Mouse (Mus musculus): ENCODE data around the gene Rassf4. TPM values are rescaled to one million over a fixed set of nuclear protein-coding genes. Genes with fewer than 3 reads are reported as not detected.

Gene Rassf4
- polyA plus RNA-seq, 1 experiment from 2014 or later = 10.1 TPM

- Histone ChIP-seq H3K9ac (no peak overlapping the region), H3K36me3 (no peaks in the 10 kb centered on the region), H3K27me3 (replicated peaks) (no peaks in the 10 kb centered on the region), H3K9me3 (no peaks in the 10 kb centered on the region), H3K4me3 (replicated peaks) (no peak overlapping the region), H3K4me1 (no peaks in the 10 kb centered on the region), H3K27ac (no peak overlapping the region), H3K4me2 (no peak overlapping the region)
- WGBS = 89% methylated on average over 4 of the region's 4 CpGs
- no peak for ATAC-seq (ENCODE audit: insufficient read depth, low FRiP score, low read depth)
Observed at GRCm38 (mm10) chr6:116697896-116698425, 24.2 kb upstream of the Rassf4 start.

- Histone ChIP-seq H3K9me3 (no peaks in the 10 kb centered on the region), H3K27me3 (replicated peaks) (no peaks in the 10 kb centered on the region), H3K27ac (no peak overlapping the region), H3K36me3 (no peaks in the 10 kb centered on the region), H3K4me3 (replicated peaks) (no peak overlapping the region), H3K4me1 (no peaks in the 10 kb centered on the region), H3K4me2 (no peak overlapping the region), H3K9ac (no peak overlapping the region)
- ATAC-seq (ENCODE audit: insufficient read depth, low FRiP score, low read depth) = no peak
- WGBS = 36% methylated on average over 2 of the region's 2 CpGs
Observed at GRCm38 (mm10) chr6:116697413-116697812, 23.7 kb upstream of the Rassf4 start.

- H3K27ac ChIP-seq = no peak overlapping the region
- no peak overlapping the region for H3K9ac ChIP-seq
- WGBS = 77% methylated on average over 3 of the region's 3 CpGs
- no peaks in the 10 kb centered on the region for H3K27me3 ChIP-seq (replicated peaks)
- no peak overlapping the region for H3K4me2 ChIP-seq
- no peak for ATAC-seq (ENCODE audit: insufficient read depth, low FRiP score, low read depth)
- H3K4me1 ChIP-seq = no peaks in the 10 kb centered on the region
- no peaks in the 10 kb centered on the region for H3K36me3 ChIP-seq
- H3K9me3 ChIP-seq = no peaks in the 10 kb centered on the region
- H3K4me3 ChIP-seq (replicated peaks) = no peak overlapping the region
Observed at GRCm38 (mm10) chr6:116694346-116694745, 20.6 kb upstream of the Rassf4 start.

- WGBS = 77% methylated on average over 4 of the region's 4 CpGs
- no peak overlapping the region for H3K4me2 ChIP-seq
- no peaks in the 10 kb centered on the region for H3K4me1 ChIP-seq
- no peak for ATAC-seq (ENCODE audit: insufficient read depth, low FRiP score, low read depth)
- H3K9me3 ChIP-seq = no peaks in the 10 kb centered on the region
- H3K4me3 ChIP-seq (replicated peaks) = no peak overlapping the region
- H3K9ac ChIP-seq = no peak overlapping the region
- H3K27me3 ChIP-seq (replicated peaks) = no peaks in the 10 kb centered on the region
- no peak overlapping the region for H3K27ac ChIP-seq
- H3K36me3 ChIP-seq = no peaks in the 10 kb centered on the region
Observed at GRCm38 (mm10) chr6:116693639-116694038, 19.9 kb upstream of the Rassf4 start.

- Histone ChIP-seq H3K9me3 (no peaks in the 10 kb centered on the region), H3K4me1 (no peaks in the 10 kb centered on the region), H3K9ac (no peak overlapping the region), H3K4me3 (replicated peaks) (no peak overlapping the region), H3K36me3 (no peaks in the 10 kb centered on the region), H3K4me2 (no peak overlapping the region), H3K27ac (no peak overlapping the region), H3K27me3 (replicated peaks) (no peaks in the 10 kb centered on the region)
- 26% methylated on average over 6 of the region's 6 CpGs for WGBS
- no peak for ATAC-seq (ENCODE audit: insufficient read depth, low FRiP score, low read depth)
Observed at GRCm38 (mm10) chr6:116682317-116682716, 8.6 kb upstream of the Rassf4 start.

GRCm38 (mm10) chr6:116679563-116680288, 6.0 kb upstream of the Rassf4 start:
- ATAC-seq (ENCODE audit: insufficient read depth, low FRiP score, low read depth) = no peak
- H3K9ac ChIP-seq = no peak overlapping the region

GRCm38 (mm10) chr6:116677321-116677720, 3.6 kb upstream of the Rassf4 start:
- Histone ChIP-seq H3K27me3 (replicated peaks) (no peaks in the 10 kb centered on the region), H3K9me3 (no peaks in the 10 kb centered on the region), H3K27ac (no peak overlapping the region), H3K36me3 (no peaks in the 10 kb centered on the region), H3K4me2 (no peak overlapping the region), H3K4me1 (peaks cover 19% of the 10 kb centered on the region), H3K9ac (no peak overlapping the region), H3K4me3 (replicated peaks) (no peak overlapping the region)
- ATAC-seq (ENCODE audit: insufficient read depth, low FRiP score, low read depth) = no peak
- WGBS = 65% methylated on average over 6 of the region's 6 CpGs

More at GRCm38 (mm10) chr6:116679563-116680288, 6.0 kb upstream of the Rassf4 start:
- no peak overlapping the region for H3K4me2 ChIP-seq
- WGBS = 66% methylated on average over 5 of the region's 5 CpGs
- H3K9me3 ChIP-seq = no peaks in the 10 kb centered on the region
- H3K36me3 ChIP-seq = no peaks in the 10 kb centered on the region
- H3K4me1 ChIP-seq = 0 out of 2 replicates have a peak, but pooled peaks cover 3% of the 10 kb centered on the region
- no peaks in the 10 kb centered on the region for H3K27me3 ChIP-seq (replicated peaks)
- no peak overlapping the region for H3K4me3 ChIP-seq (replicated peaks)
- no peak overlapping the region for H3K27ac ChIP-seq

- H3K27ac ChIP-seq = no peak overlapping the region
- ATAC-seq (ENCODE audit: insufficient read depth, low FRiP score, low read depth) = no peak
- 54% methylated on average over 10 of the region's 10 CpGs for WGBS
Observed at GRCm38 (mm10) chr6:116676355-116676913, 2.7 kb upstream of the Rassf4 start.

GRCm38 (mm10) chr6:116674283-116674886, 633 bp upstream of the Rassf4 start:
- Histone ChIP-seq H3K4me2 (peak overlapping the region; percentile 98), H3K27me3 (replicated peaks) (no peaks in the 10 kb centered on the region), H3K9me3 (no peaks in the 10 kb centered on the region), H3K4me1 (peaks cover 34% of the 10 kb centered on the region), H3K36me3 (no peaks in the 10 kb centered on the region), H3K4me3 (replicated peaks) (peak overlapping the region; percentile 52), H3K9ac (0 out of 2 replicates have a peak overlapping the region, but pooled peaks have one; percentile 16), H3K27ac (peak overlapping the region; percentile 80)
- 20% methylated on average over 16 of the region's 16 CpGs for WGBS
- ATAC-seq (ENCODE audit: insufficient read depth, low FRiP score, low read depth) = no peak

More at GRCm38 (mm10) chr6:116676355-116676913, 2.7 kb upstream of the Rassf4 start:
- H3K9ac ChIP-seq = no peak overlapping the region
- no peaks in the 10 kb centered on the region for H3K9me3 ChIP-seq
- H3K27me3 ChIP-seq (replicated peaks) = no peaks in the 10 kb centered on the region
- peaks cover 20% of the 10 kb centered on the region for H3K4me1 ChIP-seq
- no peaks in the 10 kb centered on the region for H3K36me3 ChIP-seq
- no peak overlapping the region for H3K4me2 ChIP-seq
- no peak overlapping the region for H3K4me3 ChIP-seq (replicated peaks)

- ATAC-seq (ENCODE audit: insufficient read depth, low FRiP score, low read depth) = no peak
- H3K27me3 ChIP-seq (replicated peaks) = no peaks in the 10 kb centered on the region
Observed at GRCm38 (mm10) chr6:116672349-116672748, 1.4 kb downstream of the Rassf4 start.

GRCm38 (mm10) chr6:116671768-116672167, 2.0 kb downstream of the Rassf4 start:
- H3K27me3 ChIP-seq (replicated peaks) = no peaks in the 10 kb centered on the region
- no peak for ATAC-seq (ENCODE audit: insufficient read depth, low FRiP score, low read depth)
- WGBS = 79% methylated on average over 4 of the region's 4 CpGs

More at GRCm38 (mm10) chr6:116672349-116672748, 1.4 kb downstream of the Rassf4 start:
- no peaks in the 10 kb centered on the region for H3K9me3 ChIP-seq
- H3K4me1 ChIP-seq = peaks cover 34% of the 10 kb centered on the region
- 70% methylated on average over 5 of the region's 5 CpGs for WGBS
- no peak overlapping the region for H3K4me3 ChIP-seq (replicated peaks)
- no peak overlapping the region for H3K27ac ChIP-seq
- H3K9ac ChIP-seq = no peak overlapping the region
- no peaks in the 10 kb centered on the region for H3K36me3 ChIP-seq
- H3K4me2 ChIP-seq = peak overlapping the region; percentile 27; the same call in 1 of the 2 replicates

GRCm38 (mm10) chr6:116671031-116671430, 2.7 kb downstream of the Rassf4 start:
- Histone ChIP-seq H3K27ac (no peak overlapping the region), H3K4me3 (replicated peaks) (no peak overlapping the region), H3K27me3 (replicated peaks) (no peaks in the 10 kb centered on the region), H3K9ac (no peak overlapping the region), H3K9me3 (no peaks in the 10 kb centered on the region), H3K4me1 (peaks cover 32% of the 10 kb centered on the region), H3K4me2 (0 out of 2 replicates have a peak overlapping the region, but pooled peaks have one; percentile 4), H3K36me3 (no peaks in the 10 kb centered on the region)
- peak; percentile 15; the same call in 1 of the 2 replicates for ATAC-seq (ENCODE audit: insufficient read depth, low FRiP score, low read depth)
- WGBS = 15% methylated on average over 5 of the region's 5 CpGs

More at GRCm38 (mm10) chr6:116671768-116672167, 2.0 kb downstream of the Rassf4 start:
- Histone ChIP-seq H3K4me1 (peaks cover 33% of the 10 kb centered on the region), H3K4me3 (replicated peaks) (no peak overlapping the region), H3K9ac (no peak overlapping the region), H3K36me3 (no peaks in the 10 kb centered on the region), H3K4me2 (no peak overlapping the region; the same call in 1 of the 2 replicates), H3K9me3 (no peaks in the 10 kb centered on the region), H3K27ac (no peak overlapping the region)
